Mouse (Mus musculus): ENCODE results near the gene Ctdsp2.
A peak's percentile ranks its signal among the peaks of the same experiment; 100 is the strongest.

Gene Ctdsp2

GRCm38 (mm10) chr10:126990313-126991056, 12.0 kb downstream of the Ctdsp2 start:
- DNase-seq (ENCODE audit: low spot score) = peak; percentile 91

DNA sequence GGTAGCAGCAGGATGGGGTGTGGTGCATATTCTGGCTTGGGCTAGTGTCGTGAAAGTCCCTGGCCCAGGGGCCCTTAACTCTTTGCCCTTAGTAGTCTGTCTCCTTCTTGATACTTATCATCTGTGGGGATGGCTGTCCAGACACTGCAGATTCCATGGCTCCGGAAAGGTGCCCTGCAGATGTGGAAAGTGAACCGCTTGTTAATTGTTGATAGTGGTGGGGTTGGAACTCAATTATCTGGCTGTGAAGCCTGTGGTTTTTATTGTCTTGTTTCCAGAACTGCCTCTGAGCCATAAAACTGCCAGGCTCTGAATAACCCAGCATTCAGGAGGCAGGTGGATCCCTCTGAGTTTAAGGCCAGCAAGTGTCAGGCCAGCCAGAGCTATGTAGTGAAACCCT, 13.2 kb downstream of the Ctdsp2 start:
- DNase-seq (ENCODE audit: low spot score) = no peak

- no peak for DNase-seq (ENCODE audit: low spot score)
These were observed 15.1 kb downstream of the Ctdsp2 start for GRCm38 (mm10) chr10:126993621-126994020.

- no peak for DNase-seq (ENCODE audit: low spot score)
These were observed 19.0 kb downstream of the Ctdsp2 start for GRCm38 (mm10) chr10:126997340-126998113.

- DNase-seq (ENCODE audit: low spot score) = no peak
These were observed 22.0 kb downstream of the Ctdsp2 start, which contains the start of gene Avil for GRCm38 (mm10) chr10:127000529-127000928. Avil (plus strand) TSS chr10:127000709.

DNA sequence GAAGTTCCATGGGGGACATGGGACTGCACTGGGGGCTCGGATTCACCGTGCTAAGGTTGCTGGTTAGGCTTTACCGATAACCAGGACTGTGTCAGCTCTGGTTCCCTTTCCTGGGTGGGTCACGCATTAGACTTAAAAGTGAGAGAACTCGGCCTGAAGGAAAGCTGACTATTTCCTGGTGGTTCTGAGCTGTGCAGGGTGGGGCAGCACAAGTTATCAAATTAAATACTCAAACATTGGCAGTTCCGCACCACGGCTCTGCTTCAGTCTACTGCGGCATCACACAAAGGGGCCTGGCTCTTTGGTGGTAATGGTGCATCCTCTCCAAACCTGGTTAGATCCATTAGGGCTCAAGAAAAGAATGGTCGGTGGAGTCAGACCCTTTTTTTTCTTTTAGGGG, 22.8 kb downstream of the Ctdsp2 start:
- DNase-seq (ENCODE audit: low spot score) = no peak

DNA sequence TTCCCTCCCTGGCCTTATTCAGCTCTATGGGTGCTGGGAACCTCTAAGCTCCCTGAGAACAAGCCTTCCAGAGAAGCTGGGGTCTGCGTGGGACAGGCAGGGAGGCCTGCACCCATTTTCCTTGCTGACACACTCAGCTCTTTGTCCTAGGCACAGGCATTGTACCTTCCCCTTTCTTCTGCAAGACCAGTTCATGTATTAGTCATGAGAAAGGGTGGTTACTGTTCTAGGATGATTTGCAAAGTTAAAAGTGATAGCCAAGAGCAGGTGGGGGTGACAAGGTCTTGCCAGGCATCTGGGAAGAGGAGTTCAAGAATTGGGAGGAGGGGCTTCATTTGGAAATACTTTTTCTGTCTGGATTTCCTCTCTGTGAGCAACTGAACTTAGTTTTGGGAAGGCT, 23.5 kb downstream of the Ctdsp2 start:
- no peak for DNase-seq (ENCODE audit: low spot score)

- no peak for DNase-seq (ENCODE audit: low spot score)
These were observed 24.2 kb downstream of the Ctdsp2 start for GRCm38 (mm10) chr10:127002765-127003164.

- no peak for DNase-seq (ENCODE audit: low spot score)
These were observed 24.8 kb downstream of the Ctdsp2 start for GRCm38 (mm10) chr10:127003334-127003733.

DNA sequence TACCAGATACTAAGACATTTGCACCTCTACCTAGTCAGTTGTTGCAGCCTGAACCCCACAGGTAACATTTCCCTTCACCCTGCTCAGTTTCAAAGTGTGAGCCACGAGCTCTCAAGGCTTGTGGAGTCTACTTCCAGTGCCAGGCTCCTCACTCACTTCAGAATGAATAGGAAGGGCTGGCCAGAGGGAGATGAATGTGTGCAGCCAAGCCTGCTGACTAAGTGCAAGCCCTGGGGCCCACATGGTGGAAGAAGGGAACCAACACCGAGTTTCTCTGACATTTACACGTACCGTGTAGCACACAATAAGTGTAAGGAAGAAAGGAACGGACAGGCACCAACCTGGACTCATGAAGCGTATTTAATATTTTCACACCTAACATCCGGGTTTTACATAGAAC, 25.3 kb downstream of the Ctdsp2 start:
- no peak for DNase-seq (ENCODE audit: low spot score)

DNA sequence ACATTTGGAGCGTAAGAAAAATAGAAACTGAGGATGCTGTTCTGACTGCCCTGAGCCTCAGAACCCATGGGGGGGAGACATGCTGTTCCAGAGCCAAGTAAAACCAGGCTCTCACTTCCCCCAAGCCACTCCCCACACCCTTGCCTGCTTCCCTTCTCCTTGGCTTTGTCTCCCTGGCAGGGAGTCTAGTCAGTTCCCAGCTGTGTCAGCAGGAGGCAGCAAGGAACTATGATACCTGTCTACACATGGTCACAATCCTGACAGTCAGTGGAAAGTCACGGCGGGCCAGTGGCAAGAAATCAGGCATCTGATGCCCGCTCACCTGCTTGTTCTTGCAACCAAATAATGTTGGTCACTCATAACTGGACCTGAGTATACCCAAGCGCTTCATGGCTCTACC, 38.0 kb downstream of the Ctdsp2 start:
- no peak for DNase-seq (ENCODE audit: low spot score)

DNA sequence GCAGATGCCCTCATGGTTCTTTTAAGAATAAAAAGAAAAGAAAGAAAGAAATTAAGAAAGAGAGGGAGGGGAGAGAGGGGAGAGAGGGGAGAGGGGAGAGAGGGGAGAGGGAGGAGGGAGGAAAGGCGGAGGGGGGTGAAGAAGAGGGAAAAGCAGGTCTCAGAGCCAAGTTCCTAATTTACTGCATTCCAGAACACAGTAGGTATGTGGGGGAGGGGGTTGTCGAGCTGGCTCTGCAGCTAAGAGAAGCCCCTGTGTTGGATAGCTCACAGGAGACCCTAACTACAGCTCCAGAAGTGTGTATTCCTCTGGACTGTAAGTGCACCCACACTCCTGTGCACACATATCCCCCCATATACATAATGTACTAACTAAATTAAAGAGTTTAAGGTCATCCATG, 38.6 kb downstream of the Ctdsp2 start:
- DNase-seq (ENCODE audit: low spot score) = no peak

DNA sequence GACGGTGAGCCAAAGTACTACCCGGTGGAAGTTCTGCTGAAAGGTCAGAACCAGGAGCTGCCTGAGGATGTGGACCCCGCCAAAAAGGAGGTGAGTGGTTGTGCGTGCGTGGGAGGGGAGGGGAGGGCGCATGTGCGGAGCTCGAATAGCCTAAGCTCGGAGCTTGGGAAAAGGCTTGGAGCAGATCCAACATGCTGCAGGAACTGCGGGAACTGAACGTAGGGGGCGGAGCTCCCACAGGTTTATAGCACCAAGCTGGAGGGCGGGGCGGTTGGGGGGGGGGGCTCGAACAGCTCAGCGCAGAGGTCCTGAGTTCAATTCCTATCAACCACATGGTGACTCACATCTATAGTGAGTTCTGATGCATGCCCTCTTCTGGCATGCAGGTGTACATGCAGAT, 39.9 kb downstream of the Ctdsp2 start:
- DNase-seq (ENCODE audit: low spot score) = no peak

DNA sequence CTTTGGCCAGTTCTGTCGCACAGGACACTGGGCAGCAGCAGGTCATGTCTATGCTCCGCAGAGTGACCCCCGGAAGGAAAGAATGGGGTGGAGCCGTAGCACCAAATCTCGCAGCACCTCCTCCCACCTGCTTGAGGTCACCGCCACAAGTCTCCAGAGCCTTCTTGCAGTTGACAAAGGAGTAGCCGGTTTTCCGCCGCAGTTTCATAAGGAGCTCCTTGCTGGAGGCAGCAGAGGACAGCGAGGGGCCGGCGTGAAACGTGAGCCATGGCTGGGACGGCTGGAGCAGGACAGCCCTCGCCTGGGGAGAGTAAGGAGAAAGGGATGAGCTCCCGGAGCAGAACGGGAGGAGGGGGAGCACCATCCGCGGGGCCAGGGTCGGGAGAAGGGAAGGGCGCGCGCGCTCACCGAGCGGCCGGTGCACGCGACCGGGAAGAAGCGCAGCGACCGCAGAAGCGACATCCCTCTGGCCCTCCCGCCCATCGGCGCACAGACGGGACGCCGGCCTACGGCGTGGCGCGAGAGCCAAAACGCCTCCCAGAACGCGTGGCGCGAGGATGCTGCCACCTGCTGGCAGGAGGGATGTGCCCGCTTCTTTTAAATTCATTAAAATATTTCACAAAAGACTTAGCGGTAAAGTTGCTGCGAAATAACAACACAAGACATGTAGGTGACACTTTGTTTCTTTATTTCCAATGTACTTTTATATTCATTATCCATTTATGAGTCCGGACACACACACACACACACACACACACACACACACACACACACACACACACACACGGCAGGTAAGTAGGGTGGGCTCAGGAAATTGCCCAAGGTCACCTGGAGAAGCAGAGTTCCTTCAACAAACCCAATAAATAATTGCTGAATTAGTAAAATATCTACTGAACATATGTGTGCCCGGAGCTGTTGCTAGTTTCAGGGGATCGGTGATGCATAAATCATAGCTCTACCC, 52.1 kb downstream of the Ctdsp2 start, which contains the start of gene Tsfm:
Gene Tsfm, minus strand, starts transcription at position 505 of the 961 bp plus-strand sequence.
- DNase-seq (ENCODE audit: low spot score) = peak; percentile 91

- no peak for DNase-seq (ENCODE audit: low spot score)
These were observed 54.8 kb downstream of the Ctdsp2 start for GRCm38 (mm10) chr10:127033301-127033741.

DNA sequence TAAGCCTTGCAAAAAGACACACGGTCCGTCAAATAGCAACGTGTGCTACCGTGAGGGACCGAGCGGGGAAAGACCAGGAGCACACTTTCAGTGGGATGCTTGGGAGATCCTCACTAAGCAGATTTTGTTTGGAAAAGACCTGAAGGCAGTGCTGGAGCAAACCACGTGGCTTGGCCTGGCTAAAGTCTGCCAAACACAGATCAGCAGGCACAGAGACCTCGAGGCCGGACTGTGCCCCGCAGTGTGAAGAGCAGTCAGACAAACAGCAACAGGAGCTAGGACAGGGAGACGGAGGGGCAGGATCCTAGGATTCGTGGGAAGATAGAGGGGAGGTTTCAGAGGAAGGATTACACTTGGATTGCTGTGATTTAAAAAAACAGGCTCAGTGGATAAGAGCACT, 57.8 kb downstream of the Ctdsp2 start:
- no peak for DNase-seq (ENCODE audit: low spot score)

GRCm38 (mm10) chr10:127037641-127038040, 59.1 kb downstream of the Ctdsp2 start:
- DNase-seq (ENCODE audit: low spot score) = no peak

DNA sequence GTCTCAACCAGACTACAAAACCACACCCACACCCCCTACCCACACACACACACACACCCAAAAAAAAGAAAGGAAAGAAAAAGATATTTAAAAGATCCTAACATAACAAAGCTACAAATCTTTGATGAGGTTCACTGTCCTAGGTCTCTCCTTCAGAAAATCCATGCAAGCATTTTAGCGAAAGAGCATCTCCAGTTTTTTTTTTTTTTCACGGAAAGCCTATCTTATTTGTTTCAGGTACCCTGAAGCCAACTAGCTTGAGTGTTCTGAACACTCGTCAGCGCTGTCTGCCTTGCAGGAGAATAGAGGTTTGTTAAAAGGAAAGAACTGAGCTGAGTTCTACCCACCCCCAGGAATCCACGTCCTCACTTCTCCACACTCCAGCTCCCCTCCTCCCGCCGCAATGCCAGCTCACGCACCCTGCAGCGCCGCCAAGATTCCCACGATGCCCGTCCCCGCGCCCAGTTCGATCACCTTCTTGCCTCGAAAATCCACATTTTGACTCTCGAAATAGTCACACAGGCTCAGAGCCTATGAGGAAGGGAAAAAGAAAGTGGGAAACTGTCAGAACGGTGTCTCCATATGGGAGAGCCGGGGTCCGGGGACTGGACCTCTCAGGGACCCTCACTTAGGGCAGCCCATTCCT, 62.2 kb downstream of the Ctdsp2 start:
- DNase-seq (ENCODE audit: low spot score) = no peak

GRCm38 (mm10) chr10:127041274-127041766, 62.8 kb downstream of the Ctdsp2 start, which contains the start of the genes Mettl1 and Eef1akmt3:
Mettl1 (plus strand) TSS chr10:127041414.
Eef1akmt3 (minus strand) TSS chr10:127041513.
- no peak for DNase-seq (ENCODE audit: low spot score)

GRCm38 (mm10) chr10:127041774-127042338, 63.3 kb downstream of the Ctdsp2 start:
- DNase-seq (ENCODE audit: low spot score) = peak; percentile 85

Measured in lung, postnatal 25 days (tissue).